Mouse (Mus musculus) kidney, embryonic 14.5 days (tissue): ENCODE results near the gene Ice2. TPM values are rescaled to one million over a fixed set of nuclear protein-coding genes. Genes with fewer than 3 reads are reported as not detected.

Experiments
- ATAC-seq: fragments of 200-750 bp; cut with Nextera tagmentation; 2 replicates; pipeline ENCODE4 v1.8.0; 2017; ENCODE audit warnings: moderate number of reproducible peaks, mild to moderate bottlenecking, moderate TSS enrichment, moderate library complexity; ENCODE audit not compliant: low FRiP score, low TSS enrichment
- H3K27ac ChIP-seq: fragments of 300-500 bp; sonication (generic); 2 replicates; pipeline ENCODE4 v1.5.1; 2014; ENCODE audit warnings: low read depth, mild to moderate bottlenecking, low read length, moderate library complexity, mixed read lengths
- H3K27me3 ChIP-seq: fragments of 300-500 bp; sonication (generic); 2 replicates; pipeline ENCODE4 v1.6.1; 2014; ENCODE audit warnings: mild to moderate bottlenecking, low read length; ENCODE audit not compliant: control insufficient read depth, insufficient read depth
- H3K36me3 ChIP-seq: fragments of 300-500 bp; sonication (generic); 2 replicates; pipeline ENCODE4 v1.6.1; 2014; ENCODE audit warnings: low read length, mixed read lengths; ENCODE audit not compliant: control insufficient read depth, insufficient read depth
- H3K4me1 ChIP-seq: fragments of 300-500 bp; sonication (generic); 2 replicates; pipeline ENCODE4 v1.6.1; 2014; ENCODE audit warnings: low read length, mixed read lengths; ENCODE audit not compliant: control insufficient read depth, insufficient read depth
- H3K4me2 ChIP-seq: fragments of 300-500 bp; sonication (generic); replicated peaks from 2 replicates; pipeline ENCODE4 v1.6.1; 2014; ENCODE audit warnings: low read depth, mild to moderate bottlenecking, low read length
- H3K4me3 ChIP-seq: fragments of 300-500 bp; sonication (generic); 2 replicates; pipeline ENCODE4 v1.5.1; 2014; ENCODE audit warnings: mild to moderate bottlenecking, low read length
- H3K9ac ChIP-seq: fragments of 300-500 bp; sonication (generic); 2 replicates; pipeline ENCODE4 v1.6.1; 2014; ENCODE audit warnings: low read depth, mild to moderate bottlenecking, low read length, moderate library complexity
- H3K9me3 ChIP-seq: fragments of 300-500 bp; sonication (generic); 2 replicates; pipeline ENCODE4 v1.6.1; 2016; ENCODE audit warnings: low read length; ENCODE audit not compliant: control insufficient read depth
- WGBS: fragments of 180-500 bp; shearing (Covaris S2); extraction: QIAGEN DNeasy Blood & Tissue Kit; methylation state at CpG from one replicate; pipeline ENCODE4 v1.1.7; 2014; 5-methylcytosine and 5-hydroxymethylcytosine counted together
- polyA plus RNA-seq: library from polyadenylated mRNA; unstranded; fragments of >200 nt; fragmentation: Nextera tagmentation; extraction: Ambion mirVana; gene quantifications from 2 replicates; pipeline ENCODE4 v1.2.1, GENCODE M21; 2014

Ice2 gene
- polyA plus RNA-seq: 19.7 and 23.3 TPM in 2 replicates

GRCm38 (mm10) chr9:69397760-69398452 is at the start of gene Ice2:
TSS of gene Ice2 (plus strand) at chr9:69397906.
- no peaks in the 10 kb centered on the region for H3K9me3 ChIP-seq
- H3K9ac ChIP-seq: peak within 1 kb of the TSS; percentile 91
- no peaks in the 10 kb centered on the region for H3K27me3 ChIP-seq
- peaks cover 6% of the 10 kb centered on the region; the same call in 1 of the 2 replicates for H3K4me1 ChIP-seq
- ATAC-seq: peak; percentile 93
- peak within 1 kb of the TSS; percentile 87 for H3K4me2 ChIP-seq
- WGBS: 0% methylated on average over 52 of the region's 53 CpGs
- peak within 1 kb of the TSS; percentile 92 for H3K27ac ChIP-seq
- peaks cover 5% of the 10 kb centered on the region; the same call in 1 of the 2 replicates for H3K36me3 ChIP-seq
- peak within 1 kb of the TSS; percentile 82 for H3K4me3 ChIP-seq

- no peak for ATAC-seq
- H3K36me3 ChIP-seq: no peaks in the 10 kb centered on the region
- H3K9me3 ChIP-seq: no peaks in the 10 kb centered on the region
- H3K4me2 ChIP-seq: no peak overlapping the region
- H3K4me1 ChIP-seq: peaks cover 5% of the 10 kb centered on the region; the same call in 1 of the 2 replicates
- no peak overlapping the region for H3K27ac ChIP-seq
- H3K4me3 ChIP-seq: no peak overlapping the region
- 85% methylated on average over 2 of the region's 2 CpGs for WGBS
- no peaks in the 10 kb centered on the region for H3K27me3 ChIP-seq
- no peak overlapping the region for H3K9ac ChIP-seq
Observed at GRCm38 (mm10) chr9:69349537-69349936, 48.2 kb upstream of the Ice2 start.

- no peaks in the 10 kb centered on the region for H3K27me3 ChIP-seq
- no peak overlapping the region for H3K4me2 ChIP-seq
- H3K27ac ChIP-seq: no peak overlapping the region
- no peaks in the 10 kb centered on the region for H3K36me3 ChIP-seq
- H3K4me1 ChIP-seq: no peaks in the 10 kb centered on the region
- no peaks in the 10 kb centered on the region for H3K9me3 ChIP-seq
- 83% methylated on average over 6 of the region's 6 CpGs for WGBS
- ATAC-seq: no peak
- no peak overlapping the region for H3K4me3 ChIP-seq
- no peak overlapping the region for H3K9ac ChIP-seq
Observed at GRCm38 (mm10) chr9:69354228-69354627, 43.5 kb upstream of the Ice2 start.

- Histone ChIP-seq H3K36me3 (no peaks in the 10 kb centered on the region), H3K4me3 (no peak overlapping the region), H3K4me1 (no peaks in the 10 kb centered on the region), H3K9ac (no peak overlapping the region), H3K9me3 (no peaks in the 10 kb centered on the region), H3K27me3 (no peaks in the 10 kb centered on the region), H3K4me2 (no peak overlapping the region), H3K27ac (no peak overlapping the region)
- 43% methylated on average over 3 of the region's 3 CpGs for WGBS
- ATAC-seq: no peak
Observed at GRCm38 (mm10) chr9:69357834-69358233, 39.9 kb upstream of the Ice2 start.

GRCm38 (mm10) chr9:69358797-69359196 is 38.9 kb upstream of the Ice2 start:
- Histone ChIP-seq H3K4me2 (no peak overlapping the region), H3K4me3 (no peak overlapping the region), H3K9me3 (no peaks in the 10 kb centered on the region), H3K4me1 (no peaks in the 10 kb centered on the region), H3K9ac (no peak overlapping the region), H3K36me3 (no peaks in the 10 kb centered on the region), H3K27ac (no peak overlapping the region), H3K27me3 (no peaks in the 10 kb centered on the region)
- WGBS: 70% methylated on average over 6 of the region's 6 CpGs
- no peak for ATAC-seq

GRCm38 (mm10) chr9:69361951-69362445 is 35.7 kb upstream of the Ice2 start:
- H3K4me1 ChIP-seq: no peaks in the 10 kb centered on the region
- H3K9ac ChIP-seq: no peak overlapping the region
- H3K27me3 ChIP-seq: no peaks in the 10 kb centered on the region
- no peak overlapping the region for H3K4me3 ChIP-seq
- H3K9me3 ChIP-seq: no peaks in the 10 kb centered on the region
- no peak overlapping the region for H3K4me2 ChIP-seq
- no peak for ATAC-seq
- WGBS: 87% methylated on average over 8 of the region's 8 CpGs
- no peak overlapping the region for H3K27ac ChIP-seq
- no peaks in the 10 kb centered on the region for H3K36me3 ChIP-seq

GRCm38 (mm10) chr9:69362766-69363165 is 34.9 kb upstream of the Ice2 start:
- Histone ChIP-seq H3K4me3 (no peak overlapping the region), H3K4me2 (no peak overlapping the region), H3K9ac (no peak overlapping the region), H3K36me3 (no peaks in the 10 kb centered on the region), H3K27ac (no peak overlapping the region), H3K4me1 (no peaks in the 10 kb centered on the region), H3K9me3 (no peaks in the 10 kb centered on the region), H3K27me3 (no peaks in the 10 kb centered on the region)
- no peak for ATAC-seq
- WGBS: 30% methylated on average over 4 of the region's 4 CpGs

GRCm38 (mm10) chr9:69364117-69364516 is 33.6 kb upstream of the Ice2 start:
- WGBS: 60% methylated on average over 16 of the region's 16 CpGs
- no peak for ATAC-seq
- Histone ChIP-seq H3K36me3 (no peaks in the 10 kb centered on the region), H3K4me1 (no peaks in the 10 kb centered on the region), H3K9ac (no peak overlapping the region), H3K4me3 (no peak overlapping the region), H3K9me3 (no peaks in the 10 kb centered on the region), H3K4me2 (no peak overlapping the region), H3K27ac (no peak overlapping the region), H3K27me3 (no peaks in the 10 kb centered on the region)

- no peak overlapping the region for H3K9ac ChIP-seq
- H3K36me3 ChIP-seq: no peaks in the 10 kb centered on the region
- no peak overlapping the region for H3K27ac ChIP-seq
- 74% methylated on average over 4 of the region's 4 CpGs for WGBS
- H3K27me3 ChIP-seq: no peaks in the 10 kb centered on the region
- H3K4me1 ChIP-seq: no peaks in the 10 kb centered on the region
- no peak overlapping the region for H3K4me2 ChIP-seq
- no peak overlapping the region for H3K4me3 ChIP-seq
- no peaks in the 10 kb centered on the region for H3K9me3 ChIP-seq
- ATAC-seq: no peak
Observed at GRCm38 (mm10) chr9:69367055-69367454, 30.7 kb upstream of the Ice2 start.
